Mouse (Mus musculus) neural tube, embryonic 15.5 days (tissue): ENCODE results near the gene Mysm1. TPM values are rescaled to one million over a fixed set of nuclear protein-coding genes. Genes with fewer than 3 reads are reported as not detected.

ENCODE experiments used
- ATAC-seq: fragments of 200-750 bp; cut with Nextera tagmentation; 2 replicates; pipeline ENCODE4 v1.8.0; 2017; ENCODE audit warnings: mild to moderate bottlenecking, moderate TSS enrichment, moderate library complexity; ENCODE audit not compliant: low FRiP score
- H3K27ac ChIP-seq: fragments of 300-500 bp; sonication (generic); replicated peaks from 2 replicates; pipeline ENCODE4 v1.5.1; 2015; ENCODE audit warnings: mild to moderate bottlenecking, inconsistent platforms
- H3K27me3 ChIP-seq: fragments of 300-500 bp; sonication (generic); replicated peaks from 2 replicates; pipeline ENCODE4 v1.6.1; 2015; ENCODE audit warnings: inconsistent platforms
- H3K36me3 ChIP-seq: fragments of 300-500 bp; sonication (generic); 2 replicates; pipeline ENCODE4 v1.6.1; 2015; ENCODE audit warnings: inconsistent platforms
- H3K4me1 ChIP-seq: fragments of 300-500 bp; sonication (generic); 2 replicates; pipeline ENCODE4 v1.6.1; 2015; ENCODE audit warnings: inconsistent platforms
- H3K4me2 ChIP-seq: fragments of 300-500 bp; sonication (generic); 2 replicates; pipeline ENCODE4 v1.6.1; 2015; ENCODE audit warnings: inconsistent platforms, mild to moderate bottlenecking, moderate library complexity
- H3K4me3 ChIP-seq: fragments of 300-500 bp; sonication (generic); replicated peaks from 2 replicates; pipeline ENCODE4 v1.5.1; 2015; ENCODE audit warnings: mild to moderate bottlenecking, inconsistent platforms
- H3K9ac ChIP-seq: fragments of 300-500 bp; sonication (generic); replicated peaks from 2 replicates; pipeline ENCODE4 v1.6.1; 2015; ENCODE audit warnings: mild to moderate bottlenecking, inconsistent platforms
- H3K9me3 ChIP-seq: fragments of 300-500 bp; sonication (generic); replicated peaks from 2 replicates; pipeline ENCODE4 v1.6.1; 2016; ENCODE audit warnings: inconsistent platforms
- WGBS: fragments of 180-500 bp; shearing (Covaris S2); methylation state at CpG from one replicate; pipeline ENCODE4 v1.1.7; 2015; ENCODE audit warnings: mixed read lengths; 5-methylcytosine and 5-hydroxymethylcytosine counted together
- polyA plus RNA-seq: library from polyadenylated mRNA; unstranded; fragments of >200 nt; fragmentation: Nextera tagmentation; extraction: Ambion mirVana; gene quantifications from 2 replicates; pipeline ENCODE4 v1.2.1, GENCODE M21; 2015

Gene Mysm1
- polyA plus RNA-seq, 1 experiment from 2014 or later = 24.4 TPM

DNA sequence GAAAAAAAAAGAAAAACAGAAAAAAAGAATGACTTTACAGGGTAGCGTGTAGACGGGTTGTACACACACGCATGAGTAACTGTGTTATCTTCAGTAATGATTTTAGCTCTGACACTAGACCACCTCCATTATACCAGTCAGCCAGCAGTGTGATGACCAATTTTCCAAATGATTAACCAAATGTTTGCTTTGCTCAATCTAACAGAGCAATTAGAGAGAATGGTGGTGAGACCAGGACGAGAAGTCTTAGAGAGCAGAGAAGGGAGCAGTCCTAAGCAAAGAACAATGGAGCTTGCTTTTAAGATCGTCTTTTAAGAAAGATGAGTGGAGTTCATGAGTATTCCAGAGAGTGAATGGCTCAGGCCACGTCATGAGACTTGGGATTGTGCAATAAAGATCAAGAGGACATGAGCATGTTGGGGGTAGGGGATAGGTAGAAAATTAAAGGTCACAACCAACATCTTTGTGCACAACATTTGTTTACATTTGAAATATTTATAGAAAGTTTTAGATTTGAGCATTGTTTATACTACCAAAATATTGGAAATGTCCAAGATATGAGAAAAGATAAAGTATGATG lies 26.4 kb upstream of the Mysm1 start:
- Histone ChIP-seq H3K27me3 (no peaks in the 10 kb centered on the region), H3K27ac (no peak overlapping the region), H3K9me3 (no peaks in the 10 kb centered on the region), H3K4me1 (no peaks in the 10 kb centered on the region), H3K4me2 (no peak overlapping the region), H3K4me3 (no peak overlapping the region), H3K9ac (no peak overlapping the region), H3K36me3 (no peaks in the 10 kb centered on the region)
- ATAC-seq = no peak
- 65% methylated on average over 6 of the region's 6 CpGs for whole genome bisulfite sequencing

DNA sequence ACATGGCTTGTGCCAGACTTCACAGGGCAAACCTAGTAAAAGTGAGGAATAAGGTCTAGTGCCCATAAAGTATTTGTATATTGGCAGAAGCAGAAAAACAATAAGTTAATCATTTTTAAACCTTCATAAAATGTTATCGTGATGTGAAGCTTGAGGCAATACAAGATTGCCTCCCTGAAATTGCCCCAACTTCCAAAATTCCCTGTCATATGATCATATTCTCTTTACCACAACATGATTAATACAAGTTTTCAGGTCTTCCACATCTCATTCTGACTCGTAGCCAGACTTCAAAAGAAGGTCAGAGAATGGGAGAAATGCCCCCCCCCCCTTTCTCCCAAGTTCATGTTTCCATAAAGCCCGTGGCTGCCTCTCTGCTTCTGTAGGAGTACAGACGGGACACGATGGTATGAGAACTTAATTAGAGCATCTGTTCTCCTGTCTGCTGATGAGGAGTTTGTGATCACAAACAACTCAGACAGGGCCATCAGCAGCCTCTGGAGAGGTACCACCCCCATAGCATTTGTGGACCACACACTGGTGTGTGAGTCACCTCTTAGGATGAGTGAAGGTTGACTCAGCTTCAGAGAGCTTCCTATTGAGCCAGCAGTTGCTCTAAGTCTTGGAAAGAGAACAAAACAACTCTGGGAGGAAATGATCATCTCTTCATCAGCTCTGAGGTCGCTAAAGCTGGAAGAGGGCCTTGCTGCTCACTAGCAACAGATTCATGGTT lies 22.3 kb upstream of the Mysm1 start:
- H3K4me1 ChIP-seq = no peaks in the 10 kb centered on the region
- H3K4me2 ChIP-seq = no peak overlapping the region
- no peak overlapping the region for H3K4me3 ChIP-seq
- no peaks in the 10 kb centered on the region for H3K27me3 ChIP-seq
- no peak overlapping the region for H3K27ac ChIP-seq
- no peak overlapping the region for H3K9ac ChIP-seq
- no peaks in the 10 kb centered on the region for H3K36me3 ChIP-seq
- WGBS = 71% methylated on average over 6 of the region's 6 CpGs
- H3K9me3 ChIP-seq = no peaks in the 10 kb centered on the region
- no peak for ATAC-seq

DNA sequence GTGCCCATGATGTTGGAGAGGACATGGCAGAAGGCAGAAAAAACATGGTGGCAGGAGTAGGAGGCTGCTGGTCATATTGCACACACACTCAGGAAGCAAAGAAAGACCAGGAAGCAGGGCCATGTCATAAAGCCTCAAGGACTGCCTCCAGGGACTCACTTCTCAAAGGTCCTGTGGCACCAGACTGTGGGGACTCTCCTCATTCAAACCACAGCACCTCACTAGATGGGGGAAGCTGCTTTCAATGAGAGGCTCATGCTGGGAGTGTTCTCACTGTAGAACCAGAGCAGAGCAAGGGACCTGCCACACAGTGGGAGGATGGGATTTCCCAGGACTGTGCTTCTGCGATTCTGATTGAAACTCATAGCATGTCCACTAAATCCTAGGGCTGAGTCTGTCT lies 21.2 kb upstream of the Mysm1 start:
- Histone ChIP-seq H3K27ac (no peak overlapping the region), H3K27me3 (no peaks in the 10 kb centered on the region), H3K36me3 (no peaks in the 10 kb centered on the region), H3K4me1 (no peaks in the 10 kb centered on the region), H3K9me3 (no peaks in the 10 kb centered on the region), H3K4me3 (no peak overlapping the region), H3K4me2 (no peak overlapping the region), H3K9ac (no peak overlapping the region)
- 100% methylated on average over 1 of the region's 1 CpGs for WGBS
- no peak for ATAC-seq

DNA sequence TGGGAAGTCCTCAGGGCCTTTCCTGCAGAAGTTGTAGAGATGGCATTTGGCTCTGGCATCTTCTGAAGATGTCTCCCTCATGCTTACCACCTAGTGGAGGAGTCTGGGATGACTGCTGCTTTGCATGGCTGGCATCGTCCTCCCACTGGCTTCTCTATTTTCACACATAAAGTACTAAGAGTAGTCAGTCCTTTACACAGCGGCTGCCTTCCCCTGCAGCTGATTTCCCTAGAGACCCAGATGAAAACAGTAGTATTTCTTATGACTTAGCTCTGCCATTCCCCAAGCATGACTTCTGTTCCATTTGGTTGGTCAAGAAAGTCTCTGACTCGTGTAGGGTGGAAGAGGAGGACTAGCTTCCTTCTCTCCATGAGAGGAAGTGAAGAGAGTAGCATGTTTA lies 20.3 kb upstream of the Mysm1 start:
- no peak for ATAC-seq
- Histone ChIP-seq H3K9ac (no peak overlapping the region), H3K27me3 (no peaks in the 10 kb centered on the region), H3K36me3 (no peaks in the 10 kb centered on the region), H3K27ac (no peak overlapping the region), H3K4me3 (no peak overlapping the region), H3K4me2 (no peak overlapping the region), H3K9me3 (no peaks in the 10 kb centered on the region), H3K4me1 (no peaks in the 10 kb centered on the region)
- 69% methylated on average over 3 of the region's 3 CpGs for WGBS

DNA sequence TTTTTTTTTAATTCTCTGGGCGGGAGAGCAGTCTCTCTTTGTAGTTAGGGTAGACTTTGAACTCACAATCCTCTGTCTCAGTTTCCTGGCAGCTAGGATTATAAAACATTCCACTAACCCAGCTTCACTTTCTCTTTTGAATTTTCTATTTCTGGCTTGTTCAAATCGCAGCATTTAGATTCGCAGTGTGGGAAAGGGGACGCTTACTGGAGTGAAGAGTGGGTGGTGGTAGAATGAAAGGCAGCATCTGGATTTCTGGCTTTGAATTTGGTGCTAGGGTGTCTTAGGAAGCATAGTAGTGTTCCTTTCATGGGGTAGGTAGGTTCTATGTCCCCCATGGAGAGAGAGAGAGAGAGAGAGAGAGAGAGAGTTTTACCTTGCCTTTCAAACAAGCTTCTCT lies 17.0 kb upstream of the Mysm1 start:
- H3K4me1 ChIP-seq = no peaks in the 10 kb centered on the region
- no peak overlapping the region for H3K9ac ChIP-seq
- no peak overlapping the region for H3K27ac ChIP-seq
- H3K36me3 ChIP-seq = no peaks in the 10 kb centered on the region
- H3K4me3 ChIP-seq = no peak overlapping the region
- ATAC-seq = no peak
- H3K27me3 ChIP-seq = no peaks in the 10 kb centered on the region
- H3K9me3 ChIP-seq = no peaks in the 10 kb centered on the region
- 89% methylated on average over 4 of the region's 4 CpGs for WGBS
- no peak overlapping the region for H3K4me2 ChIP-seq

DNA sequence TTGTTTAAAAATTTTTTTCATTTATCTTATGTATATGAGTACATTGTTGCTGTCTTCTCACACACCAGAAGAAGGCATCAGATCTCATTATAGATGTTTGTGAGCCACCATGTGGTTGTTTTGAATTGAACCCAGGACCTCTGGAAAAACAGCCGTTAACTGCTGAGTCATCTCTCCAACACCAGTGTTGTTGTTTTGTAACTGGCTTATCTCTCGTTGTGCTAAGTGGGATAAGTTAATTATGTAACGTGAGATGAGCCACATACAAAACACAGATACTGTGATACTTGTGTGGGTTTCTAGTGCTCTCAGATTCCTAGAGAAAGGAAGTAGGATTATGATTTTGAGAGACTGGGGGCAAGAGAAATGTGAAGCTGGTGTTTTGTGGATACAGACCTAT lies 11.3 kb upstream of the Mysm1 start:
- no peak for ATAC-seq
- Histone ChIP-seq H3K27me3 (no peaks in the 10 kb centered on the region), H3K9me3 (no peaks in the 10 kb centered on the region), H3K4me1 (no peaks in the 10 kb centered on the region), H3K4me3 (no peak overlapping the region), H3K27ac (no peak overlapping the region), H3K9ac (no peak overlapping the region), H3K36me3 (no peaks in the 10 kb centered on the region), H3K4me2 (no peak overlapping the region)
- 68% methylated on average over 3 of the region's 3 CpGs for WGBS

DNA sequence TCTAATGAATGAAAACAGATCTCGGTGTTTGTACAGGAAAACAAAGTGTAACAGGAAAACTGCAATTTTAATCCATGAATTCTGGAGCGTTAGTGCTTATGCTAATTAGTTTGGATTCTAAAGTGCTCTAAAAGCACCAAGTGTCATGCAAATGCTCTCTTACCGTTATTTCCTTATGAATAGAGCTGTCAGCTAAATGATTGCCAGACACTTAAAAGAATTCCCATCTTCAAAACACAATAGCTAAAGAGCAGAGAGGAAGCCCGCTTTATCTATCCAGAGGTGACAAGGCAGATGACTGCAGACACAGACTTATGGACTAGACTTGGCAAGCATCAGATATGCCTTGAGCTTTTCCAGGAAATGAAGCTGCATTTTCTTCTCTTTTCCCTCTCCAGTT lies 8.8 kb upstream of the Mysm1 start:
- no peak for ATAC-seq
- 22% methylated on average over 4 of the region's 4 CpGs for WGBS
- Histone ChIP-seq H3K27ac (no peak overlapping the region), H3K4me2 (no peak overlapping the region), H3K4me1 (no peaks in the 10 kb centered on the region), H3K36me3 (no peaks in the 10 kb centered on the region), H3K27me3 (no peaks in the 10 kb centered on the region), H3K9me3 (no peaks in the 10 kb centered on the region), H3K4me3 (no peak overlapping the region), H3K9ac (no peak overlapping the region)

DNA sequence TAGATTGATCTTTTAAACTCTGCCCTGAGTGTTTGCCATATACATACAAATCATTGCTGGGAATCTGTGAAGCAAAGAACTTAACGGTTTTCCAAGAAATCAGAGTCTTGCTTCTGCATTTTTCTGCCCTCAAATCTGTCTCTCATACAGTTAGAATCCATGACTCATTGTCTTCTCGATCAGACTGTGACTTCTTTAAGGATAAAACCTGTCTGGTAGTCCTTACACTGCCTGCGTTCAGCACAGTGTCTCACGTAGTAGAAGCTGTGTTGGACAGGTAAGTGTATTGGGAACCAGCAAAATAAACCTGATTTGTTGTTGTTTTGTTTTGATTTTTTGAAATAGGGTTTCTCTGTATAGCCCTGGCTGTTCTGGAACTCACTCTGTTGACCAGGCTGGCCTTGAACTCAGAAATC lies 608 bp upstream of the Mysm1 start:
- Histone ChIP-seq H3K9ac (peak overlapping the region; percentile 93), H3K4me2 (peak overlapping the region; percentile 76), H3K36me3 (peaks cover 1% of the 10 kb centered on the region; the same call in 1 of the 2 replicates), H3K27me3 (no peaks in the 10 kb centered on the region), H3K9me3 (no peaks in the 10 kb centered on the region), H3K27ac (peak overlapping the region; percentile 96), H3K4me3 (peak overlapping the region; percentile 93), H3K4me1 (peaks cover 20% of the 10 kb centered on the region)
- peak; percentile 54 for ATAC-seq
- WGBS = 32% methylated on average over 4 of the region's 4 CpGs

DNA sequence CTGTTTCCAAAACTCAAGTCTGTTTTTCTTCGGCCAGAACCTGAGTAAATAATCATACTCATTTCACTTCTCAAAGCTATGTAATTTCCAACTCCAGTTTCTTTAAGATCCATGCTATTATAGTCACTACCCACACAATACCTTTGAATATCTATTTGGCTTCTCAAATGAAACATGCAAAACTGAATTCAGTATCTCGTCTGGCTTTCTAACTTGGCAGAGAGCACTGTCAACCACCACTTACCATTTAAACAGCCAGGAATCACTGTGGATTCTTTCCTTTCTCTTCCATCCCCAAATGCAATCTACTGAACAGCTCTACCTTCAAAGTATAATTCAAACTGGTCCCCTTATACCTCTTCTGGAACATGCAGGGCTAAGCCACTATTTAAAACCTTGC lies 5.6 kb downstream of the Mysm1 start:
- no peak overlapping the region for H3K4me2 ChIP-seq
- H3K9ac ChIP-seq = no peak overlapping the region
- H3K36me3 ChIP-seq = peaks cover 26% of the 10 kb centered on the region
- H3K4me3 ChIP-seq = no peak overlapping the region
- no peak for ATAC-seq
- H3K9me3 ChIP-seq = no peaks in the 10 kb centered on the region
- H3K27ac ChIP-seq = no peak overlapping the region
- no peaks in the 10 kb centered on the region for H3K27me3 ChIP-seq
- H3K4me1 ChIP-seq = peaks cover 20% of the 10 kb centered on the region
- WGBS = 87% methylated on average over 2 of the region's 2 CpGs

DNA sequence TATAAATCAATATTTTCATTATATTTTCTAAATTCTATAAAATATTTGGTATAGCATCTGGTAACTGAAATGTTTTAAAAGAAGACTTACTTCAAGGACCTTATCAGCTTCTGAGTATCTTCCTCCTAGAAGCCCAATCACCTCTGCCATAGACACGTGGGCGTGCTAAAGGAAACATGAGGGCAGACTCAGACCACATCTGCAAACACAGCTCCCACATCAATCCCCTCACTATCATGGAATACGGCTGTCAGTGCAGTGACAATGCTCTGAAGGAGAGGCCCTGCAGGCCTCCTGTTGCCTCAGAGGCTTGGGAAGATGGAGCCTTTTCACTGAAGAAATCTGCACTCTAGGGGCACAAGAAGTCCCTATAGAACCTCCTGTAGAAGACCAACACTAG lies 26.1 kb downstream of the Mysm1 start:
- H3K36me3 ChIP-seq = peaks cover 55% of the 10 kb centered on the region
- H3K27me3 ChIP-seq = no peaks in the 10 kb centered on the region
- H3K9me3 ChIP-seq = no peaks in the 10 kb centered on the region
- H3K4me1 ChIP-seq = no peaks in the 10 kb centered on the region
- no peak overlapping the region for H3K27ac ChIP-seq
- no peak overlapping the region for H3K4me2 ChIP-seq
- 95% methylated on average over 3 of the region's 3 CpGs for WGBS
- H3K4me3 ChIP-seq = no peak overlapping the region
- ATAC-seq = no peak
- no peak overlapping the region for H3K9ac ChIP-seq

DNA sequence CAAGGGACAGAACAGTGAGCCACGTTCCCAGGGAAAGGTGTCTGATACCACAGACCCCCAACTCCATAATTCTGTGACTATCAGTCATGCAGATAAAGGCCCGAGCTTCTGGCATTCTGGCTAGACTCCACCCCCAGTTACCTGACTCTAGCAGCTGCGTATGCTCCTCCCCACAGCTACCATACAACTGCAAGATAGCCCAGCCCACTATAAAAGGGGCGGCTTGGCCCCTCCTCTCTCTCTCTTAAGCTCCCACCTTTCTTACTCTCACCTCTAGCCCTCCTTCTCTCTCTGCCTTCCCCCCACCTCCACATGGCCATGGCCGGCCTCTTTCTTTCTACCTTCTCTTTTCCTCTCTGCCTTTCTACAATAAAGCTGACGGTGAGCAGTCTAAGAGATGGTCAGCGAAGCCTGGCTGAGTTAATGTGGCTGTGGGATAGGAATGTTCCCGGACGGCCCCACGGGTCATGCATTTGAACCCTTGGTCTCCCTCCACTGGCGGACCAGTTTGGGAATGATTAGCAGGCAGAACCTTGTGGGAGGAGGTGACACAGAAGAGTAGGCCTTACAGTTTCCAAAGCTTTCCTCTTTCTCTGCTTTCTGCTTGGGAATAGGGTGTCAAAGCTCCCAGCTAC lies 37.6 kb downstream of the Mysm1 start:
- Histone ChIP-seq H3K27me3 (no peaks in the 10 kb centered on the region), H3K36me3 (peaks cover 42% of the 10 kb centered on the region)

DNA sequence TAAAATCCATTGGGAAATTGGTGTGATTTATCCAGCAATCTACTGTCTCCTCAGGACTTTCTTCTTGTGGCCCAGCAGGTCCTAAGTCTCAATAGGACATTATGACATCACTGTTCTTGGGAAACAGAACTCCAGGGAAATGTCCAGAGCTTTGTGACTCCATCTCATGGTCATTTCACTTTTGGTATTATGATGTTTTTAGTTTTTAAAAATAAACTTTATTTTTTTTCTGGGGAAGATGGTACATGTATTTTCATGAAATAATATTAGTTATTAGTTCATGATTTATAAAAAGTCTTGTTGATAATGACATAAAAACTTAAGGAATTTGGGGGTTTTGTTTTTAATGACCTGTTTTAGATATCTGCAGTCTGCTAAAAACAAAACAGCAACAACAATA lies 50.2 kb downstream of the Mysm1 start, which contains the start of gene Eqtn:
Eqtn (minus strand) TSS at position 101 of the 400 bp plus-strand sequence.
- H3K9ac ChIP-seq = no peak within 1 kb of the TSS
- H3K27me3 ChIP-seq = no peaks in the 10 kb centered on the region
- no peaks in the 10 kb centered on the region for H3K36me3 ChIP-seq
- no peak within 1 kb of the TSS for H3K4me3 ChIP-seq
- H3K4me1 ChIP-seq = no peaks in the 10 kb centered on the region
- H3K27ac ChIP-seq = no peak within 1 kb of the TSS
- H3K9me3 ChIP-seq = no peaks in the 10 kb centered on the region
- ATAC-seq = no peak
- no peak within 1 kb of the TSS for H3K4me2 ChIP-seq

More for the DNA sequence above, 37.6 kb downstream of the Mysm1 start:
- WGBS = 82% methylated on average over 11 of the region's 11 CpGs
- Histone ChIP-seq H3K4me3 (no peak overlapping the region), H3K4me2 (no peak overlapping the region), H3K4me1 (no peaks in the 10 kb centered on the region), H3K9ac (no peak overlapping the region), H3K27ac (no peak overlapping the region), H3K9me3 (no peaks in the 10 kb centered on the region)
- no peak for ATAC-seq
